Mouse (Mus musculus): ENCODE results near the gene Ccl7. TPM values are rescaled to one million over a fixed set of nuclear protein-coding genes. Genes with fewer than 3 reads are reported as not detected.

The Ccl7 gene
- polyA plus RNA-seq, 1 experiment from 2014 or later = 0.37 TPM

GRCm38 (mm10) chr11:82030171-82030570 lies 15.3 kb upstream of the Ccl7 start:
- H3K27me3 ChIP-seq (replicated peaks; ENCODE audit: control insufficient read depth, insufficient read depth, low read length) = no peaks in the 10 kb centered on the region
- H3K27ac ChIP-seq (ENCODE audit: low read length) = no peak overlapping the region
- WGBS = 75% methylated on average over 2 of the region's 2 CpGs
- no peaks in the 10 kb centered on the region for H3K36me3 ChIP-seq (ENCODE audit: control insufficient read depth, insufficient read depth)
- H3K4me3 ChIP-seq (replicated peaks; ENCODE audit: low read length) = no peak overlapping the region
- ATAC-seq = no peak
- H3K9ac ChIP-seq (replicated peaks; ENCODE audit: low read depth, low read length) = no peak overlapping the region
- H3K4me1 ChIP-seq (replicated peaks; ENCODE audit: control insufficient read depth, insufficient read depth, low read length) = peaks cover 3% of the 10 kb centered on the region; the same call in 1 of the 2 replicates
- H3K4me2 ChIP-seq (ENCODE audit: low read length) = no peak overlapping the region
- H3K9me3 ChIP-seq (ENCODE audit: control insufficient read depth, low read length) = no peaks in the 10 kb centered on the region

- no peaks in the 10 kb centered on the region for H3K27me3 ChIP-seq (replicated peaks; ENCODE audit: control insufficient read depth, insufficient read depth, low read length)
- H3K4me2 ChIP-seq (ENCODE audit: low read length) = no peak overlapping the region
- no peak overlapping the region for H3K27ac ChIP-seq (ENCODE audit: low read length)
- H3K9ac ChIP-seq (replicated peaks; ENCODE audit: low read depth, low read length) = no peak overlapping the region
- H3K4me3 ChIP-seq (replicated peaks; ENCODE audit: low read length) = no peak overlapping the region
- no peak for ATAC-seq
- H3K36me3 ChIP-seq (ENCODE audit: control insufficient read depth, insufficient read depth) = no peaks in the 10 kb centered on the region
- H3K4me1 ChIP-seq (replicated peaks; ENCODE audit: control insufficient read depth, insufficient read depth, low read length) = peaks cover 8% of the 10 kb centered on the region
- H3K9me3 ChIP-seq (ENCODE audit: control insufficient read depth, low read length) = no peaks in the 10 kb centered on the region
Observed at GRCm38 (mm10) chr11:82032136-82032535, 13.4 kb upstream of the Ccl7 start.

- no peak overlapping the region for H3K4me2 ChIP-seq (ENCODE audit: low read length)
- no peak overlapping the region for H3K9ac ChIP-seq (replicated peaks; ENCODE audit: low read depth, low read length)
- peaks cover 8% of the 10 kb centered on the region for H3K4me1 ChIP-seq (replicated peaks; ENCODE audit: control insufficient read depth, insufficient read depth, low read length)
- no peak overlapping the region for H3K4me3 ChIP-seq (replicated peaks; ENCODE audit: low read length)
- H3K9me3 ChIP-seq (ENCODE audit: control insufficient read depth, low read length) = no peaks in the 10 kb centered on the region
- no peak overlapping the region for H3K27ac ChIP-seq (ENCODE audit: low read length)
- no peaks in the 10 kb centered on the region for H3K36me3 ChIP-seq (ENCODE audit: control insufficient read depth, insufficient read depth)
- no peak for ATAC-seq
- H3K27me3 ChIP-seq (replicated peaks; ENCODE audit: control insufficient read depth, insufficient read depth, low read length) = no peaks in the 10 kb centered on the region
- WGBS = 45% methylated on average over 8 of the region's 8 CpGs
Observed at GRCm38 (mm10) chr11:82032678-82033344, 12.7 kb upstream of the Ccl7 start.

GRCm38 (mm10) chr11:82034446-82034845 lies 11.1 kb upstream of the Ccl7 start:
- H3K36me3 ChIP-seq (ENCODE audit: control insufficient read depth, insufficient read depth) = no peaks in the 10 kb centered on the region
- 88% methylated on average over 7 of the region's 7 CpGs for WGBS
- no peak for ATAC-seq
- H3K4me3 ChIP-seq (replicated peaks; ENCODE audit: low read length) = no peak overlapping the region
- no peak overlapping the region for H3K4me2 ChIP-seq (ENCODE audit: low read length)
- no peak overlapping the region for H3K27ac ChIP-seq (ENCODE audit: low read length)
- no peak overlapping the region for H3K9ac ChIP-seq (replicated peaks; ENCODE audit: low read depth, low read length)
- H3K9me3 ChIP-seq (ENCODE audit: control insufficient read depth, low read length) = no peaks in the 10 kb centered on the region
- no peaks in the 10 kb centered on the region for H3K27me3 ChIP-seq (replicated peaks; ENCODE audit: control insufficient read depth, insufficient read depth, low read length)
- H3K4me1 ChIP-seq (replicated peaks; ENCODE audit: control insufficient read depth, insufficient read depth, low read length) = peaks cover 8% of the 10 kb centered on the region

GRCm38 (mm10) chr11:82035356-82035755 lies 10.2 kb upstream of the Ccl7 start, which contains the start of gene Ccl2:
Gene Ccl2 (plus strand): TSS chr11:82035571.
- ATAC-seq = peak; percentile 61; the same call in 1 of the 2 replicates
- H3K27me3 ChIP-seq (replicated peaks; ENCODE audit: control insufficient read depth, insufficient read depth, low read length) = no peaks in the 10 kb centered on the region
- no peaks in the 10 kb centered on the region for H3K9me3 ChIP-seq (ENCODE audit: control insufficient read depth, low read length)
- no peak within 1 kb of the TSS for H3K9ac ChIP-seq (replicated peaks; ENCODE audit: low read depth, low read length)
- H3K36me3 ChIP-seq (ENCODE audit: control insufficient read depth, insufficient read depth) = no peaks in the 10 kb centered on the region
- H3K4me3 ChIP-seq (replicated peaks; ENCODE audit: low read length) = no peak within 1 kb of the TSS
- H3K4me1 ChIP-seq (replicated peaks; ENCODE audit: control insufficient read depth, insufficient read depth, low read length) = peaks cover 8% of the 10 kb centered on the region
- WGBS = 22% methylated on average over 5 of the region's 5 CpGs
- no peak within 1 kb of the TSS for H3K27ac ChIP-seq (ENCODE audit: low read length)
- H3K4me2 ChIP-seq (ENCODE audit: low read length) = no peak within 1 kb of the TSS

DNA sequence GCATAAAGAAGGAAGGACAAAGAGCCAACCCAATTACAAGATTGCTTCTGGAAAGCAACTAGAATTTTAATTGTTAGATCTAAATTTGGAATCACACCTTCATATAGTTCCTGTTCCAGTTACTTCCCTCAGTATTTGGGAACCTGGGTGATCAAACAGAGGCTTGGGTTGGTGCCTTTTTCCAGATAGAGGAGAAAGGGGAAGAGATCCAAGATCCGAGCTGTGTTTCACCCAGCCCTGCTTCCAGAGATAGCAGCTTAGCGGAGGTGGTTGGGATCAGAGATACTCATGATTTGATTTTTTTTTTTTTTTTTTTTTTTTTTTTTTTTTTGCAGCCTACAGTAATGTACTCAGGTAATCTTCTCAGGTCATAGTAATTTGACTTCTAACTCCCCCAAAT lies 9.7 kb upstream of the Ccl7 start:
- Histone ChIP-seq H3K4me3 (replicated peaks; ENCODE audit: low read length) (no peak overlapping the region), H3K4me2 (ENCODE audit: low read length) (no peak overlapping the region), H3K9ac (replicated peaks; ENCODE audit: low read depth, low read length) (no peak overlapping the region), H3K36me3 (ENCODE audit: control insufficient read depth, insufficient read depth) (no peaks in the 10 kb centered on the region), H3K27me3 (replicated peaks; ENCODE audit: control insufficient read depth, insufficient read depth, low read length) (no peaks in the 10 kb centered on the region), H3K4me1 (replicated peaks; ENCODE audit: control insufficient read depth, insufficient read depth, low read length) (peaks cover 8% of the 10 kb centered on the region), H3K27ac (ENCODE audit: low read length) (no peak overlapping the region), H3K9me3 (ENCODE audit: control insufficient read depth, low read length) (no peaks in the 10 kb centered on the region)
- no peak for ATAC-seq
- 85% methylated on average over 2 of the region's 2 CpGs for WGBS

- WGBS = 53% methylated on average over 2 of the region's 2 CpGs
- ATAC-seq = no peak
- no peak within 1 kb of the TSS for H3K27ac ChIP-seq (ENCODE audit: low read length)
- no peaks in the 10 kb centered on the region for H3K27me3 ChIP-seq (replicated peaks; ENCODE audit: control insufficient read depth, insufficient read depth, low read length)
- no peaks in the 10 kb centered on the region for H3K9me3 ChIP-seq (ENCODE audit: control insufficient read depth, low read length)
- H3K4me2 ChIP-seq (ENCODE audit: low read length) = no peak within 1 kb of the TSS
- H3K4me1 ChIP-seq (replicated peaks; ENCODE audit: control insufficient read depth, insufficient read depth, low read length) = peaks cover 8% of the 10 kb centered on the region
- H3K36me3 ChIP-seq (ENCODE audit: control insufficient read depth, insufficient read depth) = no peaks in the 10 kb centered on the region
- H3K9ac ChIP-seq (replicated peaks; ENCODE audit: low read depth, low read length) = no peak within 1 kb of the TSS
- no peak within 1 kb of the TSS for H3K4me3 ChIP-seq (replicated peaks; ENCODE audit: low read length)
Observed at GRCm38 (mm10) chr11:82038535-82038934, 7.0 kb upstream of the Ccl7 start, which contains the start of gene Gm17268. Gene Gm17268 (minus strand): TSS chr11:82038562.

DNA sequence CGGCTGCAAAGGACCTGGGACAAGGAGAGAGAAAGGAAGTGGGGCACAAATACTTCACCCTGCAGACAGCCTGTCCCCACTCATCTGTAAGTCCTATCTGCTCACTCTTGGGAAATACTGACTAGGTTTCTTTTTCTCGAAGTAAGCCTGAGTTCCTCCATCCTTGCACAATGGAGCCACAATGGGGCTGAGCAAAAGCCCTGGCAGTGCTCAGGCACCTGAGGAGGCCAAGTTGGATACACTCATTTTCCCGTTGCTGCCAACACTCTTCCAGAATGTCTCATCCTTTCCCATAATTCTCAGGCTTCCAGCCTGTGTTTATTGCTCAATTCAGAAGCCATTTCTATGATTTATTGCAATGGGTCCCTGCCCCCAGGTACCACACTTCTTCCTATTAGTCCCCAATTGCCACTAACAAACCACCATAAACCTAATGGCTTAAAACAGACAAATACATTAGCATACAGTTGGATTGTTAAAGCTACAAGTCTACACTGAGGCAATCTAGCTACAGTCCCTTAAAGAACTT lies 6.3 kb upstream of the Ccl7 start:
- no peak for ATAC-seq
- WGBS = 59% methylated on average over 3 of the region's 3 CpGs
- Histone ChIP-seq H3K4me1 (replicated peaks; ENCODE audit: control insufficient read depth, insufficient read depth, low read length) (peaks cover 8% of the 10 kb centered on the region), H3K9ac (replicated peaks; ENCODE audit: low read depth, low read length) (no peak overlapping the region), H3K36me3 (ENCODE audit: control insufficient read depth, insufficient read depth) (no peaks in the 10 kb centered on the region), H3K27ac (ENCODE audit: low read length) (no peak overlapping the region), H3K9me3 (ENCODE audit: control insufficient read depth, low read length) (no peaks in the 10 kb centered on the region), H3K27me3 (replicated peaks; ENCODE audit: control insufficient read depth, insufficient read depth, low read length) (no peaks in the 10 kb centered on the region), H3K4me3 (replicated peaks; ENCODE audit: low read length) (no peak overlapping the region), H3K4me2 (ENCODE audit: low read length) (no peak overlapping the region)

DNA sequence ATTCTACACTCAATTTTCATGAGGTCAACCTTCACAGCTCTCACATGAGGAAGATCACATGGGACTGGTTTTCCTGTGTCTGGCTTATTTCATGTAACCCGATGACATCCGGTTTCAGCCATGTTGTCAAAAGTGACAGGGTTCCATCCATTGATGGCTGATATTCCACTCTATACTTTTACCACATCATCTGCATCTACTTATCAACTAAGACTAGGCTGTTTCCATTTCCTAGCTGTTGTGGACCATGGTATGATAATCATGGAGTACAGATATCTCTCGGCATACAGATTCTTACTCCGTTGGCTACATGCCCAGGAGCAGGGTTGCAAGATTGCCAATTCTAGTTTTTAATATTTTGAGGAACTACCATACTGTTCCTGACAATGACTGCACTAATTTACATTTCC lies 3.8 kb upstream of the Ccl7 start:
- Histone ChIP-seq H3K4me3 (replicated peaks; ENCODE audit: low read length) (no peak overlapping the region), H3K9ac (replicated peaks; ENCODE audit: low read depth, low read length) (no peak overlapping the region), H3K36me3 (ENCODE audit: control insufficient read depth, insufficient read depth) (no peaks in the 10 kb centered on the region), H3K4me1 (replicated peaks; ENCODE audit: control insufficient read depth, insufficient read depth, low read length) (no peaks in the 10 kb centered on the region), H3K4me2 (ENCODE audit: low read length) (no peak overlapping the region), H3K27ac (ENCODE audit: low read length) (no peak overlapping the region), H3K27me3 (replicated peaks; ENCODE audit: control insufficient read depth, insufficient read depth, low read length) (no peaks in the 10 kb centered on the region), H3K9me3 (ENCODE audit: control insufficient read depth, low read length) (no peaks in the 10 kb centered on the region)
- ATAC-seq = no peak
- 82% methylated on average over 4 of the region's 4 CpGs for WGBS
